Mouse (Mus musculus) embryonic fibroblast, embryonic 13.5 days (primary cell): Measurements from ENCODE around the gene Slc12a5.

Experiments used
- CTCF ChIP-seq: IDR thresholded peaks from 2 replicates; pipeline ENCODE4 v1.5.1; 2011; ENCODE audit warnings: mild to moderate bottlenecking, control low read depth, low read length, moderate library complexity, borderline replicate concordance; ENCODE audit not compliant: insufficient read depth
- POLR2A ChIP-seq: IDR thresholded peaks from 2 replicates; pipeline ENCODE4 v1.6.1; 2011; ENCODE audit warnings: low read depth, mild to moderate bottlenecking, control low read depth, low read length, moderate library complexity

- TF ChIP-seq CTCF (no peak), POLR2A (no peak)
Measured at GRCm38 (mm10) chr2:164994659-164995428, 34.2 kb downstream of the Slc12a5 start.
